In genomic region chr8:69894836-69895332, GRCm38 (mm10) we compare ENCODE assay signal across 28 mouse cellular contexts. TPM values are rescaled to one million over a fixed set of nuclear protein-coding genes. Genes with fewer than 3 reads are reported as not detected.
A peak's percentile ranks its signal among the peaks of the same experiment; 100 is the strongest.
DNase-seq lines count a peak whose midpoint lies in the region; ATAC-seq and TF ChIP-seq lines count a peak whose summit lies in the region.
"Had no signal": no experiment of that assay in that cellular context is flagged by ENCODE, and none has a peak within 500 bp of the region (broad histone marks: within the 10 kb centered on the region; RNA-seq: fewer than 3 reads in every experiment).

No protein-coding gene starts in this region.

- peak overlapping the region; percentile 63; the same call in 1 of the 2 replicates for H3K27ac ChIP-seq in gastrocnemius, adult 2 months
- no peak overlapping the region for H3K27ac ChIP-seq in heart, embryonic 15.5 days
- H3K27ac ChIP-seq in limb, embryonic 13.5 days: no peak overlapping the region
- H3K27ac ChIP-seq in limb, embryonic 10.5 days: no peak overlapping the region
- H3K27ac ChIP-seq: embryonic facial prominence, embryonic 12.5 days; embryonic facial prominence, embryonic 15.5 days; heart, adult 2 months; hindbrain, embryonic 14.5 days had no signal

- H3K4me2 ChIP-seq in heart, embryonic 15.5 days: no peak overlapping the region
- no peak overlapping the region for H3K4me2 ChIP-seq in limb, embryonic 13.5 days (replicated peaks)
- H3K4me2 ChIP-seq in myocyte (ENCODE audit: low read depth): peak overlapping the region; percentile 12
- H3K4me2 ChIP-seq: embryonic facial prominence, embryonic 12.5 days; embryonic facial prominence, embryonic 15.5 days; heart, embryonic 12.5 days; hindbrain, embryonic 14.5 days had no signal

- peaks cover 36% of the 10 kb centered on the region for H3K79me2 ChIP-seq in myocyte (ENCODE audit: control insufficient read depth, insufficient read depth)

- H3K4me1 ChIP-seq in heart, embryonic 15.5 days (replicated peaks): peaks cover 58% of the 10 kb centered on the region
- H3K4me1 ChIP-seq in limb, embryonic 13.5 days: peaks cover 36% of the 10 kb centered on the region
- H3K4me1 ChIP-seq in limb, embryonic 10.5 days: peaks cover 4% of the 10 kb centered on the region
- H3K4me1 ChIP-seq: embryonic facial prominence, embryonic 12.5 days had no signal

- H3K9me3 ChIP-seq in heart, embryonic 15.5 days (replicated peaks): no peaks in the 10 kb centered on the region
- H3K9me3 ChIP-seq in limb, embryonic 13.5 days: no peaks in the 10 kb centered on the region
- H3K9me3 ChIP-seq in limb, embryonic 10.5 days (replicated peaks): no peaks in the 10 kb centered on the region
- H3K9me3 ChIP-seq: embryonic facial prominence, embryonic 12.5 days; embryonic facial prominence, embryonic 15.5 days; G1E; heart, embryonic 12.5 days; hindbrain, embryonic 10.5 days had no signal

- no peak overlapping the region for H3K4me3 ChIP-seq in gastrocnemius, adult 2 months
- H3K4me3 ChIP-seq in heart, embryonic 15.5 days: no peak overlapping the region
- H3K4me3 ChIP-seq in limb, embryonic 13.5 days: no peak overlapping the region
- no peak overlapping the region for H3K4me3 ChIP-seq in limb, embryonic 10.5 days
- no peak overlapping the region for H3K4me3 ChIP-seq in myocyte
- H3K4me3 ChIP-seq: embryonic facial prominence, embryonic 12.5 days; embryonic facial prominence, embryonic 15.5 days; heart, adult 2 months; heart, embryonic 12.5 days; hindbrain, embryonic 10.5 days had no signal

- TF ChIP-seq CTCF in gastrocnemius, adult 2 months (IDR thresholded peaks at IDR 0.05): no peak

- no peak for TF ChIP-seq POLR2A in myocyte (IDR thresholded peaks at IDR 0.05; ENCODE audit: insufficient read length, low read depth)

- WGBS in heart, embryonic 15.5 days: 62% methylated on average over 6 of the region's 6 CpGs
- WGBS in limb, embryonic 13.5 days: 66% methylated on average over 6 of the region's 6 CpGs
- WGBS in limb, embryonic 10.5 days: 72% methylated on average over 6 of the region's 6 CpGs

- H3K36me3 ChIP-seq in heart, embryonic 15.5 days: peaks cover 20% of the 10 kb centered on the region
- H3K36me3 ChIP-seq in limb, embryonic 13.5 days: peaks cover 63% of the 10 kb centered on the region
- H3K36me3 ChIP-seq in limb, embryonic 10.5 days: peaks cover 79% of the 10 kb centered on the region
- no peaks in the 10 kb centered on the region for H3K36me3 ChIP-seq in myocyte (ENCODE audit: control insufficient read depth, insufficient read depth)

- ATAC-seq in heart, embryonic 15.5 days (replicated peaks; ENCODE audit: insufficient number of reproducible peaks, insufficient read depth, low FRiP score, low read depth): no peak
- no peak for ATAC-seq in limb, embryonic 13.5 days (ENCODE audit: low FRiP score, low read depth)
- ATAC-seq: forebrain, embryonic 16.5 days; intestine, postnatal 0 days; Patski had no signal

- intact Hi-C loops in gastrocnemius, adult 2 months (cut with DNase I): no loop called here

- 0 out of 2 replicates have a peak overlapping the region, but pooled peaks have one; percentile 5 for H3K9ac ChIP-seq in heart, embryonic 15.5 days
- 0 out of 2 replicates have a peak overlapping the region, but pooled peaks have one; percentile 4 for H3K9ac ChIP-seq in limb, embryonic 13.5 days
- H3K9ac ChIP-seq: embryonic facial prominence, embryonic 12.5 days; embryonic facial prominence, embryonic 15.5 days; hindbrain, embryonic 14.5 days had no signal

- DNase-seq in gastrocnemius, adult 2 months: no peak
- no peak for DNase-seq in gastrocnemius, postnatal 10 days
- no peak for DNase-seq in heart, adult 8-10 months (ENCODE audit: low spot score)
- DNase-seq in limb, embryonic 10.5 days (ENCODE audit: low spot score): no peak
- DNase-seq: adrenal gland, adult 2 months; adrenal gland, postnatal 14 days; B cell, adult 2 months; cerebellum, adult 11 months; cerebellum, adult 2 months; cerebellum, adult 9-11 months; cerebellum, postnatal 25 days; gastrocnemius, postnatal 25 days; heart, adult 2 months had no signal

- H3ac ChIP-seq in myocyte (ENCODE audit: control insufficient read depth, insufficient read length): no peak overlapping the region

- H3K27me3 ChIP-seq in heart, embryonic 15.5 days: peaks cover 10% of the 10 kb centered on the region
- H3K27me3 ChIP-seq in limb, embryonic 13.5 days: peaks cover 29% of the 10 kb centered on the region
- peaks cover 34% of the 10 kb centered on the region for H3K27me3 ChIP-seq in limb, embryonic 10.5 days (ENCODE audit: low read depth, poor library complexity, severe bottlenecking)
- no peaks in the 10 kb centered on the region for H3K27me3 ChIP-seq in myocyte (ENCODE audit: control insufficient read depth, insufficient read depth, insufficient read length)
- H3K27me3 ChIP-seq: CH12.LX, Patski had no signal

TF ChIP-seq in myocyte, 11 proteins besides CTCF, POLR2A, EP300 and RAD21:
- TF ChIP-seq MYOG (IDR thresholded peaks at IDR 0.05; ENCODE audit: control insufficient read depth in 1 of 3, insufficient read depth in 1 of 3, insufficient read length in 2 of 3, low read depth in 2 of 3) (peak in 2 of 3 experiments; percentile 66 to 91), MYOD1 (IDR thresholded peaks at IDR 0.05; ENCODE audit: control insufficient read depth in 1 of 3, insufficient read length in 2 of 3, low read depth in 2 of 3) (peak in 2 of 3 experiments; percentile 81 to 85), TCF3 (IDR thresholded peaks at IDR 0.05; ENCODE audit: insufficient read length, low read depth) (no peak), USF1 (IDR thresholded peaks at IDR 0.05; ENCODE audit: low read depth) (no peak), CEBPB (IDR thresholded peaks at IDR 0.05; ENCODE audit: insufficient read depth, poor library complexity, severe bottlenecking) (no peak), POLR2AphosphoS2 (IDR thresholded peaks at IDR 0.05; ENCODE audit: insufficient read length, low read depth) (no peak), REST (IDR thresholded peaks at IDR 0.05; ENCODE audit: insufficient read depth, insufficient read length) (no peak), TCF12 (IDR thresholded peaks at IDR 0.05; ENCODE audit: insufficient read depth, poor library complexity, severe bottlenecking) (peak; percentile 39)

RNA-seq across cellular contexts. Expression of gene Tssk6, which starts 7.1 kb away (rescaled TPM):
- not detected for total RNA-seq in gastrocnemius, adult 2 months (2021)
- under 1 TPM in 1 of 2 experiments, not detected in 1; 0.38 TPM for total RNA-seq in gastrocnemius, postnatal 10 days (2021)
- 1.5 and 1.8 TPM in 2 replicates for polyA plus RNA-seq in heart, embryonic 15.5 days (2015; fragmentation: Nextera tagmentation; extraction: Ambion mirVana)
- total RNA-seq in heart, adult 8-10 months (2022): under 1 TPM in 1 of 4 experiments, not detected in 3; 0.19 TPM
- polyA plus RNA-seq in limb, embryonic 13.5 days (2015; fragmentation: Nextera tagmentation; extraction: Ambion mirVana): 4.3 TPM in 2 replicates
- polyA plus RNA-seq in limb, embryonic 10.5 days (2016; fragmentation: Nextera tagmentation; extraction: Ambion mirVana): 5.0 and 5.9 TPM in 2 replicates
- 0.92 TPM for polyA plus RNA-seq in myocyte (2012; fragmentation: generic; extraction: Trizol)
- total RNA-seq: common myeloid progenitor, adult 5-6 weeks; gastrocnemius, adult 18-20 months; gastrocnemius, postnatal 25 days had no signal

RNA-seq across cellular contexts. Expression of gene Cilp2, which starts 7.4 kb away (rescaled TPM):
- 10 to 100 TPM in 1 of 2 experiments, 1 to 10 TPM in 1; 3.5 to 18.9 TPM for total RNA-seq in gastrocnemius, adult 2 months (2021)
- total RNA-seq in gastrocnemius, postnatal 10 days (2021): 10 to 100 TPM; 25.3 to 28.4 TPM
- 0.37 and 0.75 TPM in 2 replicates for polyA plus RNA-seq in heart, embryonic 15.5 days (2015; fragmentation: Nextera tagmentation; extraction: Ambion mirVana)
- total RNA-seq in heart, adult 8-10 months (2022): 1 to 10 TPM; 1.3 to 3.1 (median 2.4) TPM
- 1.2 and 1.6 TPM in 2 replicates for polyA plus RNA-seq in limb, embryonic 13.5 days (2015; fragmentation: Nextera tagmentation; extraction: Ambion mirVana)
- polyA plus RNA-seq in limb, embryonic 10.5 days (2016; fragmentation: Nextera tagmentation; extraction: Ambion mirVana): 0.40 TPM in 2 replicates
- polyA plus RNA-seq in myocyte (2012; fragmentation: generic; extraction: Trizol): 0.20 TPM
- total RNA-seq: common myeloid progenitor, adult 5-6 weeks had no signal

RNA-seq across cellular contexts. Expression of gene Ndufa13, which starts 7.5 kb away (rescaled TPM):
- 100 to 1,000 TPM; 312 to 399 TPM for total RNA-seq in gastrocnemius, adult 2 months (2021)
- total RNA-seq in gastrocnemius, postnatal 10 days (2021): 100 to 1,000 TPM; 236 to 268 TPM
- 316 and 390 TPM in 2 replicates for polyA plus RNA-seq in heart, embryonic 15.5 days (2015; fragmentation: Nextera tagmentation; extraction: Ambion mirVana)
- total RNA-seq in heart, adult 8-10 months (2022): 100 to 1,000 TPM; 373 to 528 (median 455) TPM
- 173 and 181 TPM in 2 replicates for polyA plus RNA-seq in limb, embryonic 13.5 days (2015; fragmentation: Nextera tagmentation; extraction: Ambion mirVana)
- polyA plus RNA-seq in limb, embryonic 10.5 days (2016; fragmentation: Nextera tagmentation; extraction: Ambion mirVana): 165 and 166 TPM in 2 replicates
- polyA plus RNA-seq in myocyte (2012; fragmentation: generic; extraction: Trizol): 277 TPM

RNA-seq across cellular contexts. Expression of gene Yjefn3, which starts 7.6 kb away (rescaled TPM):
- total RNA-seq in gastrocnemius, adult 2 months (2021): 10 to 100 TPM in 1 of 2 experiments, 1 to 10 TPM in 1; 9.5 to 14.5 TPM
- 1 to 10 TPM; 9.0 to 9.5 TPM for total RNA-seq in gastrocnemius, postnatal 10 days (2021)
- 5.9 and 10.1 TPM in 2 replicates for polyA plus RNA-seq in heart, embryonic 15.5 days (2015; fragmentation: Nextera tagmentation; extraction: Ambion mirVana)
- total RNA-seq in heart, adult 8-10 months (2022): 10 to 100 TPM in 3 of 4 experiments, 1 to 10 TPM in 1; 9.5 to 16.7 (median 13.2) TPM
- polyA plus RNA-seq in limb, embryonic 13.5 days (2015; fragmentation: Nextera tagmentation; extraction: Ambion mirVana): 4.2 and 6.6 TPM in 2 replicates
- polyA plus RNA-seq in limb, embryonic 10.5 days (2016; fragmentation: Nextera tagmentation; extraction: Ambion mirVana): 2.0 and 2.9 TPM in 2 replicates
- polyA plus RNA-seq in myocyte (2012; fragmentation: generic; extraction: Trizol): 19.0 TPM
- total RNA-seq: common myeloid progenitor, adult 5-6 weeks had no signal
